Comparison of ENCODE assay signal across 9 mouse cellular contexts in the genomic region with DNA sequence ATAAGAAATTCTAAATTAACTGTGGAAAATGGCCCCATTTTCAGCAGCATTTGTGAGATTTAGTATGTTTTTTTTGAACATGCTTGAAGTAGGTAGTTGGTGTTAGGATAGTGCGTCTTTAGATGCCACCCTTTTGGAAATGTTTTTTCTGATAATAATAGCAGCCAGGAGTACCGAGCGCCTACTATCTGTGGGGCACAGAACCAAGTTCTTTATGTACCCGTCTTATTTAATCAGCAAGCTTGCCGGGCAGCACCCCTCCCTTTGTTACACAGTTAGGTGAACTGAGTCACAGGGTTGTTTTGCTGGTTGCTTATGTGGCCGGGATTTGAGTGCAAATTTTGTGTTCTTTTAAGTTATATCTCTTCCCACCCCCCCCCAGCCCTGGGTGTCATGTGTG. TPM values are rescaled to one million over a fixed set of nuclear protein-coding genes. Genes with fewer than 3 reads are reported as not detected.
A peak's percentile ranks its signal among the peaks of the same experiment; 100 is the strongest.
DNase-seq lines count a peak whose midpoint lies in the region; ATAC-seq and TF ChIP-seq lines count a peak whose summit lies in the region.
"Had no signal": no experiment of that assay in that cellular context is flagged by ENCODE, and none has a peak within 500 bp of the region (broad histone marks: within the 10 kb centered on the region; RNA-seq: fewer than 3 reads in every experiment).

No protein-coding gene starts in this region.

- 15% methylated on average over 6 of the region's 6 CpGs for WGBS in heart, adult 2 months
- 72% methylated on average over 6 of the region's 6 CpGs for WGBS in forebrain, postnatal 0 days
- 75% methylated on average over 6 of the region's 6 CpGs for WGBS in macrophage (ENCODE audit: missing documents)

- no peak for TF ChIP-seq EP300 in heart, adult 2 months (IDR thresholded peaks at IDR 0.05; ENCODE audit: insufficient read depth, low read depth, low read length)

- peak overlapping the region; percentile 96 for H3K27ac ChIP-seq in heart, adult 2 months
- no peak overlapping the region for H3K27ac ChIP-seq in forebrain, postnatal 0 days (ENCODE audit: low read depth, low read length)
- peak overlapping the region; percentile 89 for H3K27ac ChIP-seq in macrophage

- peaks cover 26% of the 10 kb centered on the region for H3K36me3 ChIP-seq in heart, adult 2 months (ENCODE audit: control insufficient read depth, insufficient read depth, low read length)
- H3K36me3 ChIP-seq in E14TG2a.4 (ENCODE audit: insufficient read depth, low read length) (peaks cover 73% of the 10 kb centered on the region), macrophage (ENCODE audit: inconsistent target) (peaks cover 24% of the 10 kb centered on the region; the same call in 1 of the 2 replicates)
- peaks cover 30% of the 10 kb centered on the region for H3K36me3 ChIP-seq in forebrain, postnatal 0 days (ENCODE audit: insufficient read depth)

- ATAC-seq in forebrain, postnatal 0 days: no peak
- ATAC-seq in activated CD4-positive, CD25-positive, alpha-beta regulatory T cell, adult 4 months: no peak

- H3K79me2 ChIP-seq in heart, adult 2 months (replicated peaks; ENCODE audit: control insufficient read depth, insufficient read depth, low read length): peaks cover 12% of the 10 kb centered on the region
- peaks cover 81% of the 10 kb centered on the region for H3K79me2 ChIP-seq in macrophage (ENCODE audit: inconsistent target)

- peaks cover 9% of the 10 kb centered on the region for H3K4me1 ChIP-seq in heart, adult 2 months (ENCODE audit: control insufficient read depth, insufficient read depth, low read length)
- peaks cover 68% of the 10 kb centered on the region for H3K4me1 ChIP-seq in E14TG2a.4 (replicated peaks; ENCODE audit: low read depth, low read length)
- H3K4me1 ChIP-seq in forebrain, postnatal 0 days (ENCODE audit: insufficient read depth): 0 out of 2 replicates have a peak, but pooled peaks cover 8% of the 10 kb centered on the region

- intact Hi-C loops in heart, adult 2 months (cut with DNase I): no loop called here

- peak overlapping the region; percentile 95 for H3K4me3 ChIP-seq in heart, adult 2 months
- H3K4me3 ChIP-seq in E14TG2a.4 (replicated peaks; ENCODE audit: low read length) (peak overlapping the region; percentile 98), macrophage (ENCODE audit: inconsistent target) (peak overlapping the region; percentile 92)
- H3K4me3 ChIP-seq in forebrain, postnatal 0 days (ENCODE audit: low read depth, low read length): peak overlapping the region; percentile 84

- DNase-seq in heart, adult 2 months: no peak
- DNase-seq in heart, adult 8-10 months (ENCODE audit: low spot score): no peak
- no peak for DNase-seq in forebrain, postnatal 0 days
- no peak for DNase-seq in cerebellum, adult 11 months
- no peak for DNase-seq in right cerebral cortex, postnatal 14 days

- H3K9me3 ChIP-seq in E14TG2a.4 (ENCODE audit: low read length): no peaks in the 10 kb centered on the region
- no peaks in the 10 kb centered on the region for H3K9me3 ChIP-seq in forebrain, postnatal 0 days (ENCODE audit: low read length)

- no peak for TF ChIP-seq POLR2A in heart, adult 2 months (IDR thresholded peaks at IDR 0.05; ENCODE audit: insufficient read depth, low read depth, low read length)

- 0 out of 2 replicates have a peak overlapping the region, but pooled peaks have one; percentile 8 for H3K9ac ChIP-seq in heart, adult 2 months (ENCODE audit: low read depth, low read length)
- H3K9ac ChIP-seq in forebrain, postnatal 0 days: peak overlapping the region; percentile 92

- peak overlapping the region; percentile 80 for H3K4me2 ChIP-seq in forebrain, postnatal 0 days (ENCODE audit: low read depth)

- no peak; the same call in 1 of the 2 replicates for TF ChIP-seq CTCF in heart, adult 2 months (IDR thresholded peaks at IDR 0.05)
- no peak for TF ChIP-seq CTCF in E14TG2a.4 (conservative IDR thresholded peaks at IDR 0.05; ENCODE audit: low read length)
- TF ChIP-seq CTCF in forebrain, postnatal 0 days (IDR thresholded peaks at IDR 0.05; ENCODE audit: low read depth): no peak

- no peaks in the 10 kb centered on the region for H3K27me3 ChIP-seq in heart, adult 2 months (ENCODE audit: control insufficient read depth, insufficient read depth, low read length)
- H3K27me3 ChIP-seq in E14TG2a.4 (ENCODE audit: insufficient read depth, low read length): no peaks in the 10 kb centered on the region
- no peaks in the 10 kb centered on the region for H3K27me3 ChIP-seq in forebrain, postnatal 0 days (ENCODE audit: insufficient read depth, low read length)

RNA-seq across cellular contexts. Expression of a gene that starts 1.2 kb away (rescaled TPM):
- 100 to 1,000 TPM; 160 to 192 TPM for total RNA-seq in heart, adult 2 months (2021)
- 174 and 181 TPM in 2 replicates for polyA plus RNA-seq in heart, adult 2 months (2012; rRNA removed)
- 100 to 1,000 TPM; 164 to 192 (median 185) TPM for total RNA-seq in heart, adult 8-10 months (2022)
- total RNA-seq in forebrain, postnatal 0 days (2014; rRNA removed): 341 and 347 TPM in 2 replicates
- polyA plus RNA-seq in forebrain, postnatal 0 days (2015; fragmentation: Nextera tagmentation; extraction: Ambion mirVana): 126 and 127 TPM in 2 replicates
- total RNA-seq in macrophage (2018; cell fraction: chromatin; rRNA removed): 100 to 1,000 TPM in 13 of 26 experiments, 10 to 100 TPM in 13; 39.2 to 176 (median 99.5) TPM
- 100 to 1,000 TPM in 25 of 26 experiments, 10 to 100 TPM in 1; 88.5 to 168 (median 131) TPM for total RNA-seq in macrophage (2018; cell fraction: cytosol; rRNA removed)
- 100 to 1,000 TPM in 16 of 26 experiments, 10 to 100 TPM in 10; 52.8 to 179 (median 117) TPM for total RNA-seq in macrophage (2018; cell fraction: nucleus; rRNA removed)
- 84.6 to 130 TPM (median 119 TPM) in 3 replicates for polyA plus RNA-seq in macrophage (2018)
- polyA plus RNA-seq in activated CD4-positive, CD25-positive, alpha-beta regulatory T cell, adult 4 months (2017; shearing (Covaris generic)): 1 to 10 TPM; 7.0 to 8.3 TPM

RNA-seq across cellular contexts. Expression of a gene that starts 19.3 kb away (rescaled TPM):
- total RNA-seq in heart, adult 2 months (2021): 10 to 100 TPM; 65.6 to 68.5 TPM
- polyA plus RNA-seq in heart, adult 2 months (2012; rRNA removed): 84.4 and 118 TPM in 2 replicates
- 10 to 100 TPM; 61.7 to 69.8 (median 64.9) TPM for total RNA-seq in heart, adult 8-10 months (2022)
- total RNA-seq in forebrain, postnatal 0 days (2014; rRNA removed): 179 and 184 TPM in 2 replicates
- polyA plus RNA-seq in forebrain, postnatal 0 days (2015; fragmentation: Nextera tagmentation; extraction: Ambion mirVana): 92.7 and 101 TPM in 2 replicates
- 100 to 1,000 TPM; 468 to 929 (median 653) TPM for total RNA-seq in macrophage (2018; cell fraction: chromatin; rRNA removed)
- 100 to 1,000 TPM in 13 of 26 experiments, 10 to 100 TPM in 13; 71.7 to 122 (median 101) TPM for total RNA-seq in macrophage (2018; cell fraction: cytosol; rRNA removed)
- 100 to 1,000 TPM; 190 to 472 (median 318) TPM for total RNA-seq in macrophage (2018; cell fraction: nucleus; rRNA removed)
- polyA plus RNA-seq in macrophage (2018): 93.4 to 180 TPM (median 101 TPM) in 3 replicates
- polyA plus RNA-seq in activated CD4-positive, CD25-positive, alpha-beta regulatory T cell, adult 4 months (2017; shearing (Covaris generic)): 10 to 100 TPM; 24.2 to 30.1 TPM

RNA-seq across cellular contexts. Expression of a gene that starts 29.9 kb away (rescaled TPM):
- total RNA-seq in heart, adult 2 months (2021): 1 to 10 TPM; 3.4 to 4.4 TPM
- 7.4 and 12.7 TPM in 2 replicates for polyA plus RNA-seq in heart, adult 2 months (2012; rRNA removed)
- 1 to 10 TPM; 3.2 to 4.4 (median 4.0) TPM for total RNA-seq in heart, adult 8-10 months (2022)
- 26.2 and 42.1 TPM in 2 replicates for total RNA-seq in forebrain, postnatal 0 days (2014; rRNA removed)
- 132 and 135 TPM in 2 replicates for polyA plus RNA-seq in forebrain, postnatal 0 days (2015; fragmentation: Nextera tagmentation; extraction: Ambion mirVana)
- total RNA-seq in macrophage (2018; cell fraction: chromatin; rRNA removed): 1 to 10 TPM in 8 of 26 experiments, under 1 TPM in 4, not detected in 14; 0.45 to 3.4 (median 1.2) TPM
- 1 to 10 TPM in 25 of 26 experiments, under 1 TPM in 1; 0.93 to 4.2 (median 2.2) TPM for total RNA-seq in macrophage (2018; cell fraction: cytosol; rRNA removed)
- total RNA-seq in macrophage (2018; cell fraction: nucleus; rRNA removed): 1 to 10 TPM in 13 of 26 experiments, under 1 TPM in 5, not detected in 8; 0.53 to 2.7 (median 1.6) TPM
- polyA plus RNA-seq in macrophage (2018): 2.0 TPM in 3 replicates
- polyA plus RNA-seq in activated CD4-positive, CD25-positive, alpha-beta regulatory T cell, adult 4 months (2017; shearing (Covaris generic)): 1 to 10 TPM; 1.2 to 2.8 TPM

RNA-seq across cellular contexts. Expression of a gene that starts 35.5 kb away (rescaled TPM):
- total RNA-seq in heart, adult 2 months (2021): not detected
- not detected in 2 replicates for polyA plus RNA-seq in heart, adult 2 months (2012; rRNA removed)
- total RNA-seq in heart, adult 8-10 months (2022): not detected
- not detected in 2 replicates for total RNA-seq in forebrain, postnatal 0 days (2014; rRNA removed)
- not detected in 2 replicates for polyA plus RNA-seq in forebrain, postnatal 0 days (2015; fragmentation: Nextera tagmentation; extraction: Ambion mirVana)
- total RNA-seq in macrophage (2018; cell fraction: chromatin; rRNA removed): not detected
- total RNA-seq in macrophage (2018; cell fraction: cytosol; rRNA removed): not detected
- total RNA-seq in macrophage (2018; cell fraction: nucleus; rRNA removed): not detected
- polyA plus RNA-seq in macrophage (2018): not detected in 3 replicates
- polyA plus RNA-seq in activated CD4-positive, CD25-positive, alpha-beta regulatory T cell, adult 4 months (2017; shearing (Covaris generic)): not detected
- total RNA-seq: hematopoietic stem cell, adult 5-6 weeks had no signal

RNA-seq across cellular contexts. Expression of a gene that starts 43.0 kb away (rescaled TPM):
- 1 to 10 TPM; 5.0 to 5.6 TPM for total RNA-seq in heart, adult 2 months (2021)
- polyA plus RNA-seq in heart, adult 2 months (2012; rRNA removed): 6.7 and 7.0 TPM in 2 replicates
- total RNA-seq in heart, adult 8-10 months (2022): 1 to 10 TPM; 4.9 to 7.4 (median 6.0) TPM
- 5.2 and 5.6 TPM in 2 replicates for total RNA-seq in forebrain, postnatal 0 days (2014; rRNA removed)
- 4.1 and 5.0 TPM in 2 replicates for polyA plus RNA-seq in forebrain, postnatal 0 days (2015; fragmentation: Nextera tagmentation; extraction: Ambion mirVana)
- 10 to 100 TPM in 3 of 26 experiments, 1 to 10 TPM in 23; 3.0 to 10.8 (median 5.4) TPM for total RNA-seq in macrophage (2018; cell fraction: chromatin; rRNA removed)
- 1 to 10 TPM in 23 of 26 experiments, under 1 TPM in 3; 0.76 to 3.0 (median 1.9) TPM for total RNA-seq in macrophage (2018; cell fraction: cytosol; rRNA removed)
- 1 to 10 TPM; 2.0 to 8.7 (median 4.3) TPM for total RNA-seq in macrophage (2018; cell fraction: nucleus; rRNA removed)
- 1.8 to 2.2 TPM (median 1.8 TPM) in 3 replicates for polyA plus RNA-seq in macrophage (2018)
- polyA plus RNA-seq in activated CD4-positive, CD25-positive, alpha-beta regulatory T cell, adult 4 months (2017; shearing (Covaris generic)): 1 to 10 TPM; 2.5 to 3.1 TPM
